Mouse (Mus musculus): ENCODE measurements at regions not wholly inside any gene's neighbourhood (a gene's known extent, or its start where the extent isn't known, plus 50 kb on each side); places are given as distances from the start of the nearest gene placed in this dataset.

GRCm38 (mm10) chr14:46258551-46258950, 120.7 kb upstream of the Gm15217 start:
- TF ChIP-seq CTCF (IDR thresholded peaks at IDR 0.05; ENCODE audit: low read depth) = no peak
- no peak for TF ChIP-seq EP300 (IDR thresholded peaks at IDR 0.05; ENCODE audit: low read depth)
